Mouse (Mus musculus): ENCODE results near the gene P2ry1. TPM values are rescaled to one million over a fixed set of nuclear protein-coding genes. Genes with fewer than 3 reads are reported as not detected.

The P2ry1 gene
- polyA plus RNA-seq, 1 experiment from 2014 or later: 4.1 TPM

DNA sequence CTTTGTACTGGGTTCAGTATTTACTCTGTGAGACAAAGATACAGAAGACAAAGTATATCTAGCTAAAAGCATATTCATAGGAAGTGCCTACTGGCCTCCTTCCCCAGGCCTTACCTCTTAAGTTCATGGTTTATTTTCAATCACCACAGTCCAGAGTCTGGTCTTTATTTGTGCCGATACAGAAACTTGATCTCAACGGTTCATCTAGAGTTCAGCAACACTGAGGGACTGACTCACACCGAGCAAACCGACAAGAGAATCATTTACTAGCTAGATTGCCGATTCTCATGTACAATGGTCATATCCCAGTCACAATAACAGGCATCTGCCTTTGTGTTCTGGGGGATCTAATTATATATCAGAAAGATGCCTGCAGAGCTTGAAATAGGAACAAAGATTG is 9.1 kb downstream of the P2ry1 start:
- 74% methylated on average over 5 of the region's 5 CpGs for WGBS (ENCODE audit: insufficient replicate concordance)

DNA sequence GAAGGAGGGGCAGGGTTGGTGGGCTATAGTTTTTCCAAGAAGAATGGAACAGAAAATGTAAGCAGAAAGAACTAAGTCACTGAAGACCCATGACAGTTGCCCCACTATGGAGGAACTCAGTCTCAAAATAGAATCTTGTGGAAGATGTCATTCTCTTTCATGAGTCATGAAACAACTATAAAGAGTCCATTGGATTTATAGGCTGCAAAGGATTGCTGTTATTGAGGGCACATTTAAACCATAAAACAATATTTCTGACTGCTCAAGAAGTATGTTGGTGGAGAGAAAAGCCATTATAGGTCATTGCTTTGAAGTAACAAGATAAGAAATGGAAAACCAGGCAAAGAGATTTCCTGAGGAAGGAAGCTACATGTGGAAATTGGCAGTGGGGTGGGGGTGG is 10.0 kb downstream of the P2ry1 start:
- Histone ChIP-seq H3K27ac (ENCODE audit: low read depth) (no peak overlapping the region), H3K4me3 (ENCODE audit: low read depth, low read length) (no peak overlapping the region), H3K4me1 (ENCODE audit: insufficient read depth) (no peaks in the 10 kb centered on the region), H3K27me3 (ENCODE audit: insufficient read depth, low read length) (no peaks in the 10 kb centered on the region), H3K9ac (replicated peaks) (no peak overlapping the region), H3K9me3 (ENCODE audit: low read length) (no peaks in the 10 kb centered on the region), H3K36me3 (replicated peaks; ENCODE audit: insufficient read depth, low read length) (no peaks in the 10 kb centered on the region), H3K4me2 (ENCODE audit: low read depth, low read length) (no peak overlapping the region)
- DNase-seq: no peak
- TF ChIP-seq CTCF (IDR thresholded peaks at IDR 0.05; ENCODE audit: low read depth) (no peak), EP300 (IDR thresholded peaks at IDR 0.05; ENCODE audit: low read depth) (no peak)
- no peak for ATAC-seq

More for the DNA sequence above, 9.1 kb downstream of the P2ry1 start:
- H3K4me2 ChIP-seq (ENCODE audit: low read depth, low read length): no peak overlapping the region
- H3K27me3 ChIP-seq (ENCODE audit: insufficient read depth, low read length): no peaks in the 10 kb centered on the region
- TF ChIP-seq EP300 (IDR thresholded peaks at IDR 0.05; ENCODE audit: low read depth) (no peak), CTCF (IDR thresholded peaks at IDR 0.05; ENCODE audit: low read depth) (no peak)
- no peak overlapping the region for H3K4me3 ChIP-seq (ENCODE audit: low read depth, low read length)
- no peaks in the 10 kb centered on the region for H3K4me1 ChIP-seq (ENCODE audit: insufficient read depth)
- no peaks in the 10 kb centered on the region for H3K36me3 ChIP-seq (replicated peaks; ENCODE audit: insufficient read depth, low read length)
- ATAC-seq (no peak), DNase-seq (no peak)
- no peak overlapping the region for H3K9ac ChIP-seq (replicated peaks)
- H3K27ac ChIP-seq (ENCODE audit: low read depth): no peak overlapping the region
- H3K9me3 ChIP-seq (ENCODE audit: low read length): no peaks in the 10 kb centered on the region

- no peak for ATAC-seq
- Histone ChIP-seq H3K27me3 (ENCODE audit: insufficient read depth, low read length) (no peaks in the 10 kb centered on the region), H3K4me1 (ENCODE audit: insufficient read depth) (no peaks in the 10 kb centered on the region), H3K36me3 (replicated peaks; ENCODE audit: insufficient read depth, low read length) (no peaks in the 10 kb centered on the region), H3K4me3 (ENCODE audit: low read depth, low read length) (no peak overlapping the region), H3K4me2 (ENCODE audit: low read depth, low read length) (no peak overlapping the region), H3K9ac (replicated peaks) (no peak overlapping the region), H3K9me3 (ENCODE audit: low read length) (no peaks in the 10 kb centered on the region), H3K27ac (ENCODE audit: low read depth) (no peak overlapping the region)
- no peak for DNase-seq
- no peak for TF ChIP-seq EP300 (IDR thresholded peaks at IDR 0.05; ENCODE audit: low read depth)
- TF ChIP-seq CTCF (IDR thresholded peaks at IDR 0.05; ENCODE audit: low read depth): no peak
- WGBS (ENCODE audit: insufficient replicate concordance): 52% methylated on average over 2 of the region's 2 CpGs
Observed at GRCm38 (mm10) chr3:61016733-61017132, 14.1 kb downstream of the P2ry1 start.

GRCm38 (mm10) chr3:61032100-61032499 is 29.5 kb downstream of the P2ry1 start:
- TF ChIP-seq CTCF (IDR thresholded peaks at IDR 0.05; ENCODE audit: low read depth): no peak
- TF ChIP-seq EP300 (IDR thresholded peaks at IDR 0.05; ENCODE audit: low read depth): no peak
- no peaks in the 10 kb centered on the region for H3K27me3 ChIP-seq (ENCODE audit: insufficient read depth, low read length)
- no peak for ATAC-seq
- no peaks in the 10 kb centered on the region for H3K36me3 ChIP-seq (replicated peaks; ENCODE audit: insufficient read depth, low read length)
- WGBS (ENCODE audit: insufficient replicate concordance): 30% methylated on average over 4 of the region's 4 CpGs
- no peaks in the 10 kb centered on the region for H3K4me1 ChIP-seq (ENCODE audit: insufficient read depth)
- no peak overlapping the region for H3K4me2 ChIP-seq (ENCODE audit: low read depth, low read length)
- H3K4me3 ChIP-seq (ENCODE audit: low read depth, low read length): no peak overlapping the region
- H3K9me3 ChIP-seq (ENCODE audit: low read length): no peaks in the 10 kb centered on the region
- no peak overlapping the region for H3K9ac ChIP-seq (replicated peaks)
- H3K27ac ChIP-seq (ENCODE audit: low read depth): no peak overlapping the region
- no peak for DNase-seq

DNA sequence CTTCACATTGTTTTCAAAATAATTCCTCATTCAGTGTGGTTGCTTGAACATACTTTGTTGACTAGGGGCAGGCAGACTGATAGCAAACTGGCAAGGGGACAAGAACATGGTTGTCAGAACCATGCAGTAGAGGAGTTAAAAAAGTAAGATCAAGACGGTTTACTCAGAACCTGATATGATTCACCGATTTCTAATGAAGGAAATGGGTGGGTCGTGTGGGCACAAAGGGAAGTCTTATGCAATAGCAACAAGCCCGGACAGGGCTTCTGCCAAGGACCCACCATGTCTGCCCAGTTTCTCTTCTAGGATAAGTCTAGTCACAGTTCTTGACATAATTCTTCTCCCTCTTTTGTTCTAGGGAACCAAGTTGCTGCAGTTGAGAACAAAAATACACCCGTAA is 33.0 kb downstream of the P2ry1 start:
- no peak for DNase-seq
- H3K4me1 ChIP-seq (ENCODE audit: insufficient read depth): no peaks in the 10 kb centered on the region
- 41% methylated on average over 5 of the region's 5 CpGs for WGBS (ENCODE audit: insufficient replicate concordance)
- H3K27me3 ChIP-seq (ENCODE audit: insufficient read depth, low read length): no peaks in the 10 kb centered on the region
- H3K4me2 ChIP-seq (ENCODE audit: low read depth, low read length): no peak overlapping the region
- H3K9ac ChIP-seq (replicated peaks): no peak overlapping the region
- H3K27ac ChIP-seq (ENCODE audit: low read depth): no peak overlapping the region
- no peak overlapping the region for H3K4me3 ChIP-seq (ENCODE audit: low read depth, low read length)
- H3K36me3 ChIP-seq (replicated peaks; ENCODE audit: insufficient read depth, low read length): no peaks in the 10 kb centered on the region
- ATAC-seq: no peak
- TF ChIP-seq CTCF (IDR thresholded peaks at IDR 0.05; ENCODE audit: low read depth) (no peak), EP300 (IDR thresholded peaks at IDR 0.05; ENCODE audit: low read depth) (no peak)
- H3K9me3 ChIP-seq (ENCODE audit: low read length): no peaks in the 10 kb centered on the region

DNA sequence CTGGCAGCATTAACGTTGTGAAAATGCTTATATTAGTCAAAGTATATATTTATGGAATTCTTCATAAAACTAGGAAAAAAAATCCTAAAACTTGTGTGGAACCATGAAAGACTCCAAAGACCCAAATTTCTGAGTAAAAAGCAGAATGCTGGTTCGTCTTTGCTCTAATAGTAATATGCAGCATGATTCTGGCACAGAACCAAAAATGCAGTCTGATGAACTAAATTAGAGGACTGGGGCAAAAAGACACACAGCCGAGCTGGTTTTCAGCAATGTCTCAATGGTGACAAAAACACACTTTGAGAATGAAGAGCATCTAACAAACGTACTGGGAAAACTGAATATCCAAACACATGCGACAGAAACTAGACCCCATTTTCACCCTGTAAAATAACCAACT is 37.3 kb downstream of the P2ry1 start:
- Histone ChIP-seq H3K9ac (replicated peaks) (no peak overlapping the region), H3K27me3 (ENCODE audit: insufficient read depth, low read length) (no peaks in the 10 kb centered on the region), H3K4me2 (ENCODE audit: low read depth, low read length) (no peak overlapping the region), H3K9me3 (ENCODE audit: low read length) (no peaks in the 10 kb centered on the region), H3K36me3 (replicated peaks; ENCODE audit: insufficient read depth, low read length) (no peaks in the 10 kb centered on the region), H3K4me1 (ENCODE audit: insufficient read depth) (no peaks in the 10 kb centered on the region), H3K4me3 (ENCODE audit: low read depth, low read length) (no peak overlapping the region), H3K27ac (ENCODE audit: low read depth) (no peak overlapping the region)
- ATAC-seq: no peak
- DNase-seq: no peak
- TF ChIP-seq EP300 (IDR thresholded peaks at IDR 0.05; ENCODE audit: low read depth) (no peak), CTCF (IDR thresholded peaks at IDR 0.05; ENCODE audit: low read depth) (no peak)
- 72% methylated on average over 5 of the region's 5 CpGs for WGBS (ENCODE audit: insufficient replicate concordance)

Measured in liver, postnatal 0 days (tissue).